Mouse (Mus musculus) lung, adult 2 months (tissue): Measurements from ENCODE around the gene Maff. TPM values are rescaled to one million over a fixed set of nuclear protein-coding genes. Genes with fewer than 3 reads are reported as not detected.

Source experiments
- DNase-seq: peaks from one replicate; pipeline ENCODE4 v3.0.0; 2022
- H3K4me1 ChIP-seq: fragments of 200-500 bp; 2 replicates; pipeline ENCODE4 v1.6.1; 2011; ENCODE audit warnings: low read length; ENCODE audit not compliant: control insufficient read depth, insufficient read depth
- H3K4me3 ChIP-seq: fragments of 200-500 bp; replicated peaks from 2 replicates; pipeline ENCODE3; 2011; ENCODE audit warnings: low read depth, mild to moderate bottlenecking, control low read depth, low read length; ENCODE audit errors: extremely low read depth
- CTCF ChIP-seq: fragments of 200-500 bp; IDR thresholded peaks from 2 replicates; pipeline ENCODE4 v1.5.1; 2011; ENCODE audit warnings: mild to moderate bottlenecking, low read length, control low read depth; ENCODE audit not compliant: insufficient read depth
- POLR2A ChIP-seq: fragments of 200-500 bp; IDR thresholded peaks from 2 replicates; pipeline ENCODE4 v1.6.1; 2011; ENCODE audit warnings: low read depth, mild to moderate bottlenecking, control low read depth, low read length, borderline replicate concordance; ENCODE audit errors: extremely low read depth
- WGBS: fragments of 180-500 bp; shearing (Covaris S2); methylation state at CpG from one replicate; pipeline ENCODE4 v1.1.7; 2018; 5-methylcytosine and 5-hydroxymethylcytosine counted together
- polyA plus RNA-seq: library from polyadenylated mRNA; depleted of rRNA; stranded (reverse); fragments of >200 nt; gene quantifications from 2 replicates; pipeline ENCODE4 v1.2.3, GENCODE M21; 2012

The Maff gene
- polyA plus RNA-seq, 1 experiment, result 12.1 TPM

GRCm38 (mm10) chr15:79322281-79322990, 24.0 kb upstream of the Maff start:
- Histone ChIP-seq H3K4me3 (no peak overlapping the region), H3K4me1 (peaks cover 21% of the 10 kb centered on the region)
- peak; percentile 20 for DNase-seq
- 37% methylated on average over 11 of the region's 11 CpGs for WGBS
- TF ChIP-seq CTCF, result no peak
- no peak for TF ChIP-seq POLR2A

GRCm38 (mm10) chr15:79322991-79323790, 23.2 kb upstream of the Maff start:
- H3K4me3 ChIP-seq, result no peak overlapping the region
- H3K4me1 ChIP-seq, result peaks cover 21% of the 10 kb centered on the region
- 37% methylated on average over 6 of the region's 6 CpGs for WGBS
- TF ChIP-seq CTCF (no peak), POLR2A (no peak)
- DNase-seq, result peak; percentile 75

- 31% methylated on average over 4 of the region's 4 CpGs for WGBS
- TF ChIP-seq POLR2A, result no peak
- no peak for TF ChIP-seq CTCF
- DNase-seq, result no peak
- Histone ChIP-seq H3K4me3 (no peak overlapping the region), H3K4me1 (peaks cover 21% of the 10 kb centered on the region)
Measured at GRCm38 (mm10) chr15:79323791-79324155, 22.6 kb upstream of the Maff start.

- no peak overlapping the region for H3K4me3 ChIP-seq
- DNase-seq, result no peak
- peaks cover 21% of the 10 kb centered on the region for H3K4me1 ChIP-seq
- WGBS, result 82% methylated on average over 3 of the region's 3 CpGs
- no peak for TF ChIP-seq POLR2A
- no peak for TF ChIP-seq CTCF
Measured at GRCm38 (mm10) chr15:79324373-79324772, 22.0 kb upstream of the Maff start.

GRCm38 (mm10) chr15:79325742-79326141, 20.7 kb upstream of the Maff start:
- DNase-seq, result no peak
- Histone ChIP-seq H3K4me3 (no peak overlapping the region), H3K4me1 (peaks cover 21% of the 10 kb centered on the region)
- TF ChIP-seq CTCF, result no peak
- TF ChIP-seq POLR2A, result no peak
- 68% methylated on average over 3 of the region's 3 CpGs for WGBS

- Histone ChIP-seq H3K4me3 (no peak overlapping the region), H3K4me1 (peaks cover 21% of the 10 kb centered on the region)
- DNase-seq, result peak; percentile 59
- 40% methylated on average over 4 of the region's 4 CpGs for WGBS
- TF ChIP-seq CTCF, result no peak
- TF ChIP-seq POLR2A, result peak; percentile 40; the same call in 1 of the 2 replicates
Measured at GRCm38 (mm10) chr15:79326264-79326663, 20.2 kb upstream of the Maff start.

GRCm38 (mm10) chr15:79326971-79327961, 19.2 kb upstream of the Maff start:
- Histone ChIP-seq H3K4me1 (peaks cover 21% of the 10 kb centered on the region), H3K4me3 (peak overlapping the region; percentile 69)
- TF ChIP-seq CTCF, result no peak
- TF ChIP-seq POLR2A, result peak; percentile 61; the same call in 1 of the 2 replicates
- 16% methylated on average over 20 of the region's 20 CpGs for WGBS
- peak; percentile 61 for DNase-seq

GRCm38 (mm10) chr15:79328058-79328938, 18.1 kb upstream of the Maff start, which contains the start of gene Pla2g6:
Gene Pla2g6, minus strand, starts transcription at chr15:79328390.
- 3% methylated on average over 46 of the region's 46 CpGs for WGBS
- Histone ChIP-seq H3K4me1 (peaks cover 19% of the 10 kb centered on the region), H3K4me3 (peak within 1 kb of the TSS; percentile 69)
- TF ChIP-seq CTCF (no peak), POLR2A (peak; percentile 86; the same call in 1 of the 2 replicates)
- peak; percentile 98 for DNase-seq

- WGBS, result 88% methylated on average over 4 of the region's 4 CpGs
- Histone ChIP-seq H3K4me3 (no peak overlapping the region), H3K4me1 (peaks cover 21% of the 10 kb centered on the region)
- DNase-seq, result no peak
- TF ChIP-seq CTCF (no peak), POLR2A (no peak)
Measured at GRCm38 (mm10) chr15:79328939-79329275, 17.5 kb upstream of the Maff start.
